Mouse (Mus musculus): ENCODE measurements at regions not wholly inside any gene's neighbourhood (a gene's known extent, or its start where the extent isn't known, plus 50 kb on each side); places are given as distances from the start of the nearest gene placed in this dataset.

DNA sequence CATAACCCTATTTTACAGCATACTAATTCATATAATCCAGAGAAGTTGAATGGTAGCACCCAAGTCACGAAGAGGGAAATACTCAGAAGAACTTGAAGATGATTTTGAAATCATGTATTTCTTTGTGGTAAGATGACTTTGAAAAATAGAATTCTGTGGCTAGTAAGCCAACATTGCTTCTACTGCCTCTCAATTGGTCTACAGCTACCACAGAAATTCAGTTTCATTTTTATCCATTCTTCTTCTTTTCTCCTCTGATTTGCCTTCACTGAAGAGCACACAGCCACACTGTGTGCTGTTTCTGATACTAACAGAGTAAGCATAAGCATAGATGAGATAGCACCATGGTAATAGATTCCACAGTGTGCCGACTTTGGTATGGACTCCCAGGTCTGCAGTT is 708.4 kb downstream of the Inhba start:
- Histone ChIP-seq H3K4me1 (ENCODE audit: control insufficient read depth, insufficient read depth, low read length) (no peaks in the 10 kb centered on the region), H3K27ac (ENCODE audit: control insufficient read depth, insufficient read depth, low read depth, low read length, poor library complexity) (no peak overlapping the region), H3K4me3 (replicated peaks; ENCODE audit: control insufficient read depth, low read depth, low read length) (no peak overlapping the region)
- WGBS: 45% methylated on average over 2 of the region's 2 CpGs
- no peak for TF ChIP-seq CTCF (IDR thresholded peaks at IDR 0.05; ENCODE audit: control insufficient read depth, insufficient read depth, low read length)
- TF ChIP-seq POLR2A (IDR thresholded peaks at IDR 0.05; ENCODE audit: borderline replicate concordance, control insufficient read depth, low read depth, low read length): no peak

DNA sequence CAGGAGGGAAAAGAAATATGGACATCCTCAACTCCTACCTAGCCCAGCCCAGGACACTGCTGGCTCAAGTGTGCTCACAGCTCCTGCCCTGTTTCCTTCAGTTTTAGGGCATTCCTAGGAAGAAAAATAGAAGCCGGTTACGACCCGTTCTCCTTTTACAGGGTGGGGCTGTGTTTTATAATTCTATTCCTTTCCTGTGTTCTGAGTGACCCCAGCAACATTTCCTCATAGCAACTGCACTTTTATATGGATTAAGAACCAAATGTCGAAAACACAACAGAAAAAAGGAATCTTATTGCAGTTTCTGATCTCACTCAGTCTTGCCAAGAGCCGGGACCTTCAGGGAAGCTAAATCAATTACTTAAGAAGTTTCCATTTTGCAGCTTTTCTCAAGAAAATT is 713.7 kb downstream of the Inhba start:
- Histone ChIP-seq H3K4me3 (replicated peaks; ENCODE audit: control insufficient read depth, low read depth, low read length) (no peak overlapping the region), H3K27ac (ENCODE audit: control insufficient read depth, insufficient read depth, low read depth, low read length, poor library complexity) (no peak overlapping the region), H3K4me1 (ENCODE audit: control insufficient read depth, insufficient read depth, low read length) (no peaks in the 10 kb centered on the region)
- TF ChIP-seq CTCF (IDR thresholded peaks at IDR 0.05; ENCODE audit: control insufficient read depth, insufficient read depth, low read length) (no peak), POLR2A (IDR thresholded peaks at IDR 0.05; ENCODE audit: borderline replicate concordance, control insufficient read depth, low read depth, low read length) (no peak)
- 79% methylated on average over 5 of the region's 5 CpGs for WGBS

DNA sequence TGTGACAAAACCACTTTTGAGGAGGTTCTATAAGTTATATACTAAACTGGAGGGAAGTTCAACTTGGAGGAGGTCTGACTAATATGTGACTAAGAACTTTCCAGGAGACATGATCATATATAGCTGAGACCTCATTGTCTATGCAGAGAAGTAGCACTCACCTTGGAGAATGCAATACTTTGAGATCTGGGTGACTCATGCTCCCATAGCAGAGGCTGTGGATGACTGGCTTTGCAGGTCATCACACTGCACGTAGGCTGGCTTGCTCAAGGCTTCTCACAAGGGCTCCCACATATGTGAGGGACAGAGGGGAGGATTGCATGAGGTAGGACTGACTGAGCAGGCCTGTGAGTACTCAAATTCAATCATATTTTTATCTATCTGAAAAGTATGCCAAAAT is 726.7 kb downstream of the Inhba start:
- no peak for TF ChIP-seq CTCF (IDR thresholded peaks at IDR 0.05; ENCODE audit: control insufficient read depth, insufficient read depth, low read length)
- no peak for TF ChIP-seq POLR2A (IDR thresholded peaks at IDR 0.05; ENCODE audit: borderline replicate concordance, control insufficient read depth, low read depth, low read length)
- 73% methylated on average over 1 of the region's 1 CpGs for WGBS
- no peak overlapping the region for H3K4me3 ChIP-seq (replicated peaks; ENCODE audit: control insufficient read depth, low read depth, low read length)

DNA sequence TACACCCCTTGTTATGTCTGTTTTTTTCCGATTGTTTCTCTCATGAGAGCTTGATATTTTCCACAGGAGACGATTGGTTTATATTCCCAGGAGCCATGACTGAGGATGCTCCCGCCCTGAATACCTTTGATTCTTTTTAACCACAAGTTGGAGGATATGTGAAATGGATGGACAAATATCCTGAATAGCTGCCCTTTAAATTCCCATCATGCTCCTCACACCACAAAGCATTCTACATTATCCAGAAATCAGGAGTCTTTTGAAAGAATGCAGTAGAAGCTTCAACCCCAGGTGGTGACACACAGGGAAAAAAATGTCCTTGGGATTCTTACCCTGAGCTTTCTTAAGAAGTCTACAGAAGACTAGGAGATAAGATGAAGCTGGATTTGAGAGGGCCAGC is 727.9 kb downstream of the Inhba start:
- no peaks in the 10 kb centered on the region for H3K4me1 ChIP-seq (ENCODE audit: control insufficient read depth, insufficient read depth, low read length)
- no peak overlapping the region for H3K4me3 ChIP-seq (replicated peaks; ENCODE audit: control insufficient read depth, low read depth, low read length)
- no peak overlapping the region for H3K27ac ChIP-seq (ENCODE audit: control insufficient read depth, insufficient read depth, low read depth, low read length, poor library complexity)
- WGBS: 75% methylated on average over 3 of the region's 3 CpGs
- TF ChIP-seq CTCF (IDR thresholded peaks at IDR 0.05; ENCODE audit: control insufficient read depth, insufficient read depth, low read length) (no peak), POLR2A (IDR thresholded peaks at IDR 0.05; ENCODE audit: borderline replicate concordance, control insufficient read depth, low read depth, low read length) (no peak)

More for the DNA sequence above, 726.7 kb downstream of the Inhba start:
- Histone ChIP-seq H3K4me1 (ENCODE audit: control insufficient read depth, insufficient read depth, low read length) (no peaks in the 10 kb centered on the region), H3K27ac (ENCODE audit: control insufficient read depth, insufficient read depth, low read depth, low read length, poor library complexity) (no peak overlapping the region)

DNA sequence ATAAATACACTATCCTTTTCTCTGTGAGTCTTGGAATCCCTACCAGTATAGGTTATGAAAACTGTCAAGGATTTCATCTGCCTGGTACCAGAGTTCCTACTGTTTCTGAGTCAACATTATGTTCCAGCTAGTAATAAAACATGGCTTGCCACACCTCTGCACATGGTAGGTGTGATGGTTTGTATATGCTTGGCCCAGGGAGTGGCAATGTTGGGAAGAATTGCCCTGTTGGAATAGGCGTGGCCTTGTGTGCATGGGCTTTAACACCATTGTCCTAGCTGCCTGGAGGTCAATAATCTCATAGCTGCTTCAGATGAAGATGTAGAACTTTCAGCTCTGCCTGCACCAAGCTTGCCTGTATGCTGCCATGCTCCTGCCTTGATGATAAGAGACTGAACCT is 732.6 kb downstream of the Inhba start:
- Histone ChIP-seq H3K27ac (ENCODE audit: control insufficient read depth, insufficient read depth, low read depth, low read length, poor library complexity) (no peak overlapping the region), H3K4me1 (ENCODE audit: control insufficient read depth, insufficient read depth, low read length) (no peaks in the 10 kb centered on the region), H3K4me3 (replicated peaks; ENCODE audit: control insufficient read depth, low read depth, low read length) (no peak overlapping the region)
- WGBS: 69% methylated on average over 1 of the region's 1 CpGs
- TF ChIP-seq POLR2A (IDR thresholded peaks at IDR 0.05; ENCODE audit: borderline replicate concordance, control insufficient read depth, low read depth, low read length) (no peak), CTCF (IDR thresholded peaks at IDR 0.05; ENCODE audit: control insufficient read depth, insufficient read depth, low read length) (no peak)

DNA sequence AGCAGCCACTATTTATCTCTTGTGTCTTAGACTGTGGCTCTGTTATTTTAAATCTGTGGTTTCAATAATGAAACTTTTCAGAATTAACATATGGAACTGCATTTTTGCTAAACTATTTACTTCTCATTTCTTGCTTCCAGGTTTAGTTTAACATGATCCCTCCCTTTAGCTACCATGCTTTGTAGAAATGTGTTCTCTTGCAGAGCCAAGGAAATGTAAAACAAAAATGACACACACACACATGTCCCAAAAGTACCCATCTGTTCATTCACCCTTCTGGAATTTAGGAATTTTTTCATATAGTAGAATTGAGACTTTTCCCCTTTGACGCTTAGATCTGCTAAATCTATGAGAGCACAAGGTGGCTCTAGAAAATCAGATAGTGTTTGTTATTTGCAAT is 734.0 kb downstream of the Inhba start:
- TF ChIP-seq CTCF (IDR thresholded peaks at IDR 0.05; ENCODE audit: control insufficient read depth, insufficient read depth, low read length): no peak
- TF ChIP-seq POLR2A (IDR thresholded peaks at IDR 0.05; ENCODE audit: borderline replicate concordance, control insufficient read depth, low read depth, low read length): no peak
- no peak overlapping the region for H3K4me3 ChIP-seq (replicated peaks; ENCODE audit: control insufficient read depth, low read depth, low read length)
- H3K4me1 ChIP-seq (ENCODE audit: control insufficient read depth, insufficient read depth, low read length): no peaks in the 10 kb centered on the region
- 79% methylated on average over 1 of the region's 1 CpGs for WGBS
- H3K27ac ChIP-seq (ENCODE audit: control insufficient read depth, insufficient read depth, low read depth, low read length, poor library complexity): no peak overlapping the region

DNA sequence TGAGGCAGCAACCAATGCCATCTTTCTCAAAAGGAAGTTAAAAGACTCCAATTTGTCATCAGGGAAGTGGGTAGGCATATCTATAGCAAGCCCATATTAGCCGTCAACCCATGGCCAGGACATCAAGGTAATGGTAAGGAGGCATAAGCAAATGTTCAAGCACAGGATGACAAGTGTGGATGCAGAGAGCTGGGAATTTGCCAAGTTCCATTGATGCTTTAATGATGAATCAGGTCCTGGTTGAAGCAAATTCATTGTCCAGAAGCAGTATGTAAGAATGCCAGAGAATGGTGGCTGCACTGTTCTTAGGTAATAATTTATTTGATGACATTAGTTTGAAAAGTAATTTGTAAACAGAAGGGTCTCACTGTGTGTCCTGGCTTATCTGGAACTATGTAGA is 734.8 kb downstream of the Inhba start:
- no peak overlapping the region for H3K4me3 ChIP-seq (replicated peaks; ENCODE audit: control insufficient read depth, low read depth, low read length)
- no peak overlapping the region for H3K27ac ChIP-seq (ENCODE audit: control insufficient read depth, insufficient read depth, low read depth, low read length, poor library complexity)
- H3K4me1 ChIP-seq (ENCODE audit: control insufficient read depth, insufficient read depth, low read length): no peaks in the 10 kb centered on the region
- no peak for TF ChIP-seq CTCF (IDR thresholded peaks at IDR 0.05; ENCODE audit: control insufficient read depth, insufficient read depth, low read length)
- no peak for TF ChIP-seq POLR2A (IDR thresholded peaks at IDR 0.05; ENCODE audit: borderline replicate concordance, control insufficient read depth, low read depth, low read length)
- WGBS: 74% methylated on average over 1 of the region's 1 CpGs

DNA sequence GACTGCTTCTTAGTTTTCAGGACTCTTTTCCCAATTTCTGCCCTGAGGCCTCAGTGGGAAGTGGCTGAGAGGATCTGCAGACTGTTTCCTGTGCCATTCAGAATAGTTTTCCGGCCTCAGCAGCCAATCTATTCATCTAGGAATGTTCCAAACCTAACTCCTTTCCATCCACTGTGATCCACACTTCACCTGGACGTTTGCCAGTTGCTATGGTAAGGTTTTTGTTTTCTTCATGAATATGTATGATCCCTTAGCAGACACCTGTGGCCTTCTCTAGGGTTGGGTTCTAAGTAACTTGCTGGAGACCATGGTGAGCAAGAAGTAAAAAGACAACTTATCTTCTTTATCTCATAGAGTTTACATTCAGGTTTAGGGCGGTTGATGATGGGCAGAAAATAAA is 744.6 kb downstream of the Inhba start:
- 66% methylated on average over 3 of the region's 3 CpGs for WGBS
- H3K4me1 ChIP-seq (ENCODE audit: control insufficient read depth, insufficient read depth, low read length): no peaks in the 10 kb centered on the region
- H3K27ac ChIP-seq (ENCODE audit: control insufficient read depth, insufficient read depth, low read depth, low read length, poor library complexity): no peak overlapping the region
- no peak for TF ChIP-seq POLR2A (IDR thresholded peaks at IDR 0.05; ENCODE audit: borderline replicate concordance, control insufficient read depth, low read depth, low read length)
- H3K4me3 ChIP-seq (replicated peaks; ENCODE audit: control insufficient read depth, low read depth, low read length): no peak overlapping the region

DNA sequence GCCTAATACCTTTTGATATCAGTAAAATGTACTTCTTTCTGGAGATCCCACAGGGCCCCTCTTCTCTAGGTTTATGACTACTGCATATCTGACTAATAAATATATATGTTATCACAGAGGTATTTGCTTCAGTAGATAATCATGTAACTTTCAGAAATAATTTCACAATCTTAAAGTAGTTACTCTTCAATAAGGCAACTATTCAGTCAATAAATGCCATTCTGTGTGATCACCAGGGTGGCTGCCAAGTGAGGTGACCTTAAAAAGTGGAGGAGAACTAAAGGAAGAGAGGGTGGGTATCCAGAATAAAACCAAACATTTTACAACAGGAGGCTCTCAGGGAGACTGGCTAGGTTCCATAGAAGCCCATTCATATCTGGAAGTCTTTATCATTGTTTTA is 748.4 kb downstream of the Inhba start:
- TF ChIP-seq CTCF (IDR thresholded peaks at IDR 0.05; ENCODE audit: control insufficient read depth, insufficient read depth, low read length) (no peak), POLR2A (IDR thresholded peaks at IDR 0.05; ENCODE audit: borderline replicate concordance, control insufficient read depth, low read depth, low read length) (no peak)
- H3K27ac ChIP-seq (ENCODE audit: control insufficient read depth, insufficient read depth, low read depth, low read length, poor library complexity): no peak overlapping the region
- H3K4me1 ChIP-seq (ENCODE audit: control insufficient read depth, insufficient read depth, low read length): no peaks in the 10 kb centered on the region
- no peak overlapping the region for H3K4me3 ChIP-seq (replicated peaks; ENCODE audit: control insufficient read depth, low read depth, low read length)

All from bone marrow, adult 2 months (tissue).